Comparison of ENCODE assay signal across 8 mouse cellular contexts in the genomic region with DNA sequence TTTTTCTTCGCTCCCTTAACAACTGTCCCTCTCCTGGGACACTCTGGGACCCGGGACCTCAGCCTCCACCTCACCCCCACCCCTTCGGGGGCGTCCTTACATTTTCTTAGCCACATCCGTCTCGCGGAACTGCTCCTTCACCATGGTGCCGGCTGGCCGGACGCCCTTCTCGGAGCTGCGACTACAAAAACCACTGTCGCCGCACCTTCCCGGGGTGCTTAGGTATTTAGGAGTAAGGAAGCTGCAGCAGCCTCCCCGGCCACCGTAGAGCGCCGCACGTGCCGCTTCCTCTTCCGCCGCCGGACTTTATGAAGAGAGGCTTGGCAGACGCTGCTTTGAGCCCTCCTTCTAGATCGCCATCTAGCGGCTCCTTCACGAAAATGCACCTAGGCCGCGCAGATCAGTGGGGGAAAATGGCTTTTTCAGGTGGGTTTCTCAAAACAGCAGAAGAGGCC. TPM values are rescaled to one million over a fixed set of nuclear protein-coding genes. Genes with fewer than 3 reads are reported as not detected.
DNase-seq lines count a peak whose midpoint lies in the region; ATAC-seq and TF ChIP-seq lines count a peak whose summit lies in the region.

A gene (minus strand): TSS at position 286 of the 455 bp plus-strand sequence.
A gene (plus strand): TSS at position 353 of the 455 bp plus-strand sequence.

- no peaks in the 10 kb centered on the region for H3K9me3 ChIP-seq in G1E (replicated peaks)
- no peaks in the 10 kb centered on the region for H3K9me3 ChIP-seq in forebrain, embryonic 16.5 days (ENCODE audit: control insufficient read depth, low read length)
- no peaks in the 10 kb centered on the region for H3K9me3 ChIP-seq in lung, embryonic 15.5 days

- peak within 1 kb of the TSS; percentile 84 for H3K4me3 ChIP-seq in G1E (ENCODE audit: low read depth, low read length)
- peak within 1 kb of the TSS; percentile 58 for H3K4me3 ChIP-seq in forebrain, embryonic 16.5 days (replicated peaks; ENCODE audit: low read length)
- H3K4me3 ChIP-seq in lung, embryonic 15.5 days: peak within 1 kb of the TSS; percentile 96

- peaks cover 24% of the 10 kb centered on the region for H3K4me1 ChIP-seq in G1E (ENCODE audit: insufficient read depth, low read depth, low read length)
- H3K4me1 ChIP-seq in forebrain, embryonic 16.5 days (replicated peaks; ENCODE audit: control insufficient read depth, insufficient read depth, low read length): peaks cover 17% of the 10 kb centered on the region
- H3K4me1 ChIP-seq in lung, embryonic 15.5 days: peaks cover 18% of the 10 kb centered on the region

- H3K27ac ChIP-seq in forebrain, embryonic 16.5 days (ENCODE audit: low read length): no peak within 1 kb of the TSS
- peak within 1 kb of the TSS; percentile 37; the same call in 1 of the 2 replicates for H3K27ac ChIP-seq in lung, embryonic 15.5 days

- H3K27me3 ChIP-seq in G1E (ENCODE audit: insufficient read depth, low read length): no peaks in the 10 kb centered on the region
- H3K27me3 ChIP-seq in forebrain, embryonic 16.5 days (replicated peaks; ENCODE audit: control insufficient read depth, insufficient read depth, low read length): no peaks in the 10 kb centered on the region
- no peaks in the 10 kb centered on the region for H3K27me3 ChIP-seq in lung, embryonic 15.5 days

- peaks cover 47% of the 10 kb centered on the region for H3K36me3 ChIP-seq in G1E (replicated peaks)
- H3K36me3 ChIP-seq in forebrain, embryonic 16.5 days (ENCODE audit: control insufficient read depth, insufficient read depth): peaks cover 8% of the 10 kb centered on the region
- peaks cover 25% of the 10 kb centered on the region for H3K36me3 ChIP-seq in lung, embryonic 15.5 days

- peak; percentile 77 for DNase-seq in G1E (ENCODE audit: low spot score)
- DNase-seq in cerebellum, adult 18-20 months: peak; percentile 86 to 94
- DNase-seq in heart, postnatal 4 days: peak; percentile 91
- peak; percentile 89 to 92 for DNase-seq in layer of hippocampus, adult 8-10 months (ENCODE audit: low spot score in 2 of 2)
- DNase-seq in ovary, adult 18-20 months (ENCODE audit: low spot score): peak; percentile 81
- peak; percentile 94 for DNase-seq in thymus, postnatal 0 days (ENCODE audit: low spot score)

- H3K4me2 ChIP-seq in forebrain, embryonic 16.5 days (ENCODE audit: low read length): peak within 1 kb of the TSS; percentile 77
- H3K4me2 ChIP-seq in lung, embryonic 15.5 days: peak within 1 kb of the TSS; percentile 67

- H3K9ac ChIP-seq in forebrain, embryonic 16.5 days (replicated peaks; ENCODE audit: low read depth, low read length): peak within 1 kb of the TSS; percentile 63
- peak within 1 kb of the TSS; percentile 82 for H3K9ac ChIP-seq in lung, embryonic 15.5 days

- TF ChIP-seq CTCF in G1E (IDR thresholded peaks at IDR 0.05; ENCODE audit: low read depth, low read length): peak; percentile 61

- peak; percentile 38 for ATAC-seq in G1E (ENCODE audit: extremely low read depth, insufficient number of reproducible peaks, low FRiP score, poor library complexity, severe bottlenecking)
- peak; percentile 70 for ATAC-seq in forebrain, embryonic 16.5 days
- peak; percentile 27; the same call in 1 of the 2 replicates for ATAC-seq in lung, embryonic 15.5 days (ENCODE audit: borderline replicate concordance, extremely low read depth, low FRiP score, low TSS enrichment)

- under 1% methylated on average over 30 of the region's 30 CpGs for WGBS in forebrain, embryonic 16.5 days
- WGBS in lung, embryonic 15.5 days: under 1% methylated on average over 30 of the region's 30 CpGs

RNA-seq across cellular contexts. Expression of the first gene that starts in this region (rescaled TPM):
- total RNA-seq in G1E (2014; fragmentation: Nextera tagmentation): 38.4 and 43.8 TPM in 2 replicates
- total RNA-seq in G1E (2017): 22.8 and 26.1 TPM in 2 replicates
- polyA plus RNA-seq in G1E (2012): 4.1 and 5.6 TPM in 2 replicates
- polyA plus RNA-seq in forebrain, embryonic 16.5 days (2015; fragmentation: Nextera tagmentation; extraction: Ambion mirVana): 20.8 and 23.8 TPM in 2 replicates
- 10 to 100 TPM; 16.8 to 17.7 TPM for total RNA-seq in heart, postnatal 4 days (2021)
- 10 to 100 TPM; 34.5 to 37.9 (median 37.0) TPM for total RNA-seq in layer of hippocampus, adult 8-10 months (2022)
- 17.6 and 18.7 TPM in 2 replicates for polyA plus RNA-seq in lung, embryonic 15.5 days (2015; fragmentation: Nextera tagmentation; extraction: Ambion mirVana)
- polyA plus RNA-seq in thymus, postnatal 0 days (2015; fragmentation: Nextera tagmentation; extraction: Ambion mirVana): 14.7 and 18.5 TPM in 2 replicates

RNA-seq across cellular contexts. Expression of the second gene that starts in this region (rescaled TPM):
- total RNA-seq in G1E (2014; fragmentation: Nextera tagmentation) (3,155 and 3,550 TPM in 2 replicates), G1E (2017) (4,442 and 4,451 TPM in 2 replicates)
- polyA plus RNA-seq in G1E (2012): 330 and 378 TPM in 2 replicates
- 482 and 530 TPM in 2 replicates for polyA plus RNA-seq in forebrain, embryonic 16.5 days (2015; fragmentation: Nextera tagmentation; extraction: Ambion mirVana)
- 1,000 to 10,000 TPM; 1,182 to 1,239 TPM for total RNA-seq in heart, postnatal 4 days (2021)
- 100 to 1,000 TPM; 784 to 930 (median 855) TPM for total RNA-seq in layer of hippocampus, adult 8-10 months (2022)
- 761 and 812 TPM in 2 replicates for polyA plus RNA-seq in lung, embryonic 15.5 days (2015; fragmentation: Nextera tagmentation; extraction: Ambion mirVana)
- polyA plus RNA-seq in thymus, postnatal 0 days (2015; fragmentation: Nextera tagmentation; extraction: Ambion mirVana): 1,698 TPM in 2 replicates
